Comparison of ENCODE assay signal across 26 mouse cellular contexts in the genomic region with DNA sequence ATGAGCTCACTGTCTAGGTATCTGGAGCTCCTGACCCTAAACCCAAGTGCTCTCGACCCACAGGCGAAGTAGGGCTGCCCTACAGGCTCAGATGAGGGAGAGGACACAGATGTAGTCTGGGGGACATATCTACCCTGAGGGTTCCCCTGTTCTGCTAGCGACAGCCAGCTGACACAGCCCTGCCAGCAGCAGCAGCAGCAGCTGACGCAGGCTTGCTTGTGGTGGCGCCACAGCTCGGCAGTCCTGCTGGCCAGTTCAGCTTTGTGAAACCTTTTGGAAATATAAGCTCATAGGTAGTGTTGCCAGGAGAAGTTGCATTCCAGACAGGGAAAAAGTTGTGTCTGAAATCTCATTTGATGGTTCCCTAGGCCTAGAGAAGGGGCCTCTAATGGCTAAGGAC. TPM values are rescaled to one million over a fixed set of nuclear protein-coding genes. Genes with fewer than 3 reads are reported as not detected.
DNase-seq lines count a peak whose midpoint lies in the region; ATAC-seq and TF ChIP-seq lines count a peak whose summit lies in the region.
"Had no signal": no experiment of that assay in that cellular context is flagged by ENCODE, and none has a peak within 500 bp of the region (broad histone marks: within the 10 kb centered on the region; RNA-seq: fewer than 3 reads in every experiment).

No protein-coding gene starts in this region.

- no peak overlapping the region for H3K27ac ChIP-seq in forebrain, embryonic 15.5 days (replicated peaks)
- H3K27ac ChIP-seq in forebrain, embryonic 11.5 days (ENCODE audit: low read depth, low read length) = no peak overlapping the region
- H3K27ac ChIP-seq in heart, embryonic 14.5 days (replicated peaks in 1 of 2; ENCODE audit: control insufficient read depth in 1 of 2, insufficient read depth in 1 of 2, low read depth in 2 of 2, low read length in 2 of 2) = peak overlapping the region; percentile 46 to 50; a peak in 3 of 4 replicates
- no peak overlapping the region for H3K27ac ChIP-seq in intestine, embryonic 15.5 days
- no peak overlapping the region for H3K27ac ChIP-seq in intestine, postnatal 0 days (ENCODE audit: low read depth, low read length)
- H3K27ac ChIP-seq: forebrain, embryonic 12.5 days; liver, embryonic 15.5 days; lung, embryonic 15.5 days; midbrain, embryonic 12.5 days; neural tube, embryonic 13.5 days; stomach, postnatal 0 days had no signal

- no peak for TF ChIP-seq CTCF in intestine, postnatal 0 days (IDR thresholded peaks at IDR 0.05; ENCODE audit: low read depth)

- ATAC-seq in forebrain, embryonic 15.5 days (replicated peaks) = no peak
- no peak for ATAC-seq in forebrain, embryonic 11.5 days (replicated peaks; ENCODE audit: low FRiP score)
- no peak for ATAC-seq in heart, embryonic 14.5 days (ENCODE audit: insufficient number of reproducible peaks, insufficient read depth, low FRiP score, low read depth)
- ATAC-seq in intestine, embryonic 15.5 days = no peak
- ATAC-seq in intestine, postnatal 0 days = no peak

- WGBS in forebrain, embryonic 15.5 days = 57% methylated on average over 6 of the region's 6 CpGs
- 66% methylated on average over 6 of the region's 6 CpGs for WGBS in forebrain, embryonic 11.5 days
- WGBS in heart, embryonic 14.5 days = 29% methylated on average over 6 of the region's 6 CpGs
- 60% methylated on average over 6 of the region's 6 CpGs for WGBS in intestine, embryonic 15.5 days
- WGBS in intestine, postnatal 0 days = 67% methylated on average over 6 of the region's 6 CpGs

- H3K4me2 ChIP-seq in forebrain, embryonic 15.5 days (replicated peaks) = no peak overlapping the region
- H3K4me2 ChIP-seq in forebrain, embryonic 11.5 days (ENCODE audit: low read depth, low read length, severe bottlenecking) = no peak overlapping the region
- no peak overlapping the region for H3K4me2 ChIP-seq in heart, embryonic 14.5 days (ENCODE audit: low read length)
- no peak overlapping the region for H3K4me2 ChIP-seq in intestine, embryonic 15.5 days (replicated peaks)
- no peak overlapping the region for H3K4me2 ChIP-seq in intestine, postnatal 0 days (replicated peaks; ENCODE audit: low read depth)
- H3K4me2 ChIP-seq: forebrain, embryonic 12.5 days; heart, embryonic 12.5 days; liver, embryonic 15.5 days; lung, embryonic 15.5 days; midbrain, embryonic 12.5 days; neural tube, embryonic 13.5 days had no signal

- peaks cover 21% of the 10 kb centered on the region for H3K4me1 ChIP-seq in forebrain, embryonic 15.5 days
- no peaks in the 10 kb centered on the region for H3K4me1 ChIP-seq in forebrain, embryonic 11.5 days (replicated peaks; ENCODE audit: control insufficient read depth, insufficient read depth, low read length)
- H3K4me1 ChIP-seq in heart, embryonic 14.5 days (ENCODE audit: control insufficient read depth in 2 of 2, insufficient read depth in 2 of 2, low read length in 2 of 2) = peaks cover 15 to 26% of the 10 kb centered on the region in 2 experiments
- H3K4me1 ChIP-seq in intestine, embryonic 15.5 days (replicated peaks) = peaks cover 5% of the 10 kb centered on the region
- 0 out of 2 replicates have a peak, but pooled peaks cover 2% of the 10 kb centered on the region for H3K4me1 ChIP-seq in intestine, postnatal 0 days (replicated peaks; ENCODE audit: control insufficient read depth, insufficient read depth, low read length)

- DNase-seq in forebrain, embryonic 11.5 days (ENCODE audit: low spot score) = no peak
- DNase-seq in heart, adult 9 months (ENCODE audit: low spot score in 2 of 2) = no peak
- DNase-seq in Muller cell, postnatal 12 days (ENCODE audit: inconsistent ontology term) = peak; percentile 47
- DNase-seq in thymus, postnatal 36 days = no peak
- DNase-seq: adrenal gland, postnatal 25 days; cerebellum, adult 11-12 months; cerebellum, adult 9-11 months; embryo, embryonic 11 days; gastrocnemius, postnatal 36 days; right cerebral cortex, postnatal 4 days; thymus, adult 18-20 months; thymus, postnatal 25 days had no signal

- no peaks in the 10 kb centered on the region for H3K9me3 ChIP-seq in forebrain, embryonic 15.5 days
- no peaks in the 10 kb centered on the region for H3K9me3 ChIP-seq in forebrain, embryonic 11.5 days (ENCODE audit: control insufficient read depth, low read length)
- H3K9me3 ChIP-seq in heart, embryonic 14.5 days (ENCODE audit: control insufficient read depth, low read length) = no peaks in the 10 kb centered on the region
- no peaks in the 10 kb centered on the region for H3K9me3 ChIP-seq in intestine, embryonic 15.5 days
- H3K9me3 ChIP-seq in intestine, postnatal 0 days (ENCODE audit: control insufficient read depth) = no peaks in the 10 kb centered on the region
- H3K9me3 ChIP-seq: forebrain, embryonic 12.5 days; heart, embryonic 12.5 days; liver, embryonic 15.5 days; lung, embryonic 15.5 days; midbrain, embryonic 12.5 days; neural tube, embryonic 13.5 days had no signal

- H3K36me3 ChIP-seq in forebrain, embryonic 15.5 days = peaks cover 24% of the 10 kb centered on the region
- H3K36me3 ChIP-seq in forebrain, embryonic 11.5 days (ENCODE audit: control insufficient read depth, insufficient read depth, low read length) = peaks cover 10% of the 10 kb centered on the region; the same call in 1 of the 2 replicates
- peaks cover 19% of the 10 kb centered on the region for H3K36me3 ChIP-seq in heart, embryonic 14.5 days (ENCODE audit: control insufficient read depth, insufficient read depth, low read length)
- peaks cover 15% of the 10 kb centered on the region for H3K36me3 ChIP-seq in intestine, embryonic 15.5 days
- peaks cover 16% of the 10 kb centered on the region; the same call in 1 of the 2 replicates for H3K36me3 ChIP-seq in intestine, postnatal 0 days (ENCODE audit: control insufficient read depth, insufficient read depth)

- no peaks in the 10 kb centered on the region for H3K27me3 ChIP-seq in forebrain, embryonic 15.5 days
- no peaks in the 10 kb centered on the region for H3K27me3 ChIP-seq in forebrain, embryonic 11.5 days (ENCODE audit: control insufficient read depth, insufficient read depth, low read length)
- H3K27me3 ChIP-seq in heart, embryonic 14.5 days (ENCODE audit: control insufficient read depth, insufficient read depth, low read length) = no peaks in the 10 kb centered on the region
- H3K27me3 ChIP-seq in intestine, embryonic 15.5 days (replicated peaks) = no peaks in the 10 kb centered on the region
- no peaks in the 10 kb centered on the region for H3K27me3 ChIP-seq in intestine, postnatal 0 days (replicated peaks; ENCODE audit: control insufficient read depth, insufficient read depth, low read length)
- H3K27me3 ChIP-seq: forebrain, embryonic 12.5 days; heart, embryonic 12.5 days; liver, embryonic 15.5 days; lung, embryonic 15.5 days; midbrain, embryonic 12.5 days; neural tube, embryonic 13.5 days had no signal

- H3K9ac ChIP-seq in forebrain, embryonic 15.5 days (replicated peaks) = 0 out of 2 replicates have a peak overlapping the region, but pooled peaks have one; percentile 2
- no peak overlapping the region for H3K9ac ChIP-seq in forebrain, embryonic 11.5 days (ENCODE audit: low read length)
- peak overlapping the region; percentile 49; the same call in 1 of the 2 replicates for H3K9ac ChIP-seq in heart, embryonic 14.5 days (ENCODE audit: low read length)
- H3K9ac ChIP-seq in intestine, embryonic 15.5 days = 0 out of 2 replicates have a peak overlapping the region, but pooled peaks have one; percentile 5
- H3K9ac ChIP-seq in intestine, postnatal 0 days (ENCODE audit: low read depth, low read length) = no peak overlapping the region
- H3K9ac ChIP-seq: forebrain, embryonic 12.5 days; heart, embryonic 12.5 days; liver, embryonic 15.5 days; lung, embryonic 15.5 days; midbrain, embryonic 12.5 days; neural tube, embryonic 13.5 days had no signal

- no peak overlapping the region for H3K4me3 ChIP-seq in forebrain, embryonic 15.5 days
- no peak overlapping the region for H3K4me3 ChIP-seq in forebrain, embryonic 11.5 days (ENCODE audit: low read depth, low read length)
- no peak overlapping the region for H3K4me3 ChIP-seq in heart, embryonic 14.5 days (ENCODE audit: control insufficient read depth in 1 of 2, insufficient read depth in 1 of 2, low read depth in 1 of 2, low read length in 2 of 2)
- no peak overlapping the region for H3K4me3 ChIP-seq in intestine, embryonic 15.5 days (replicated peaks)
- H3K4me3 ChIP-seq in intestine, postnatal 0 days (ENCODE audit: low read depth, low read length) = no peak overlapping the region
- H3K4me3 ChIP-seq: erythroblast, embryonic 14.5 days; forebrain, embryonic 12.5 days; heart, embryonic 12.5 days; liver, embryonic 15.5 days; lung, embryonic 15.5 days; midbrain, embryonic 12.5 days; neural tube, embryonic 13.5 days had no signal

RNA-seq across cellular contexts. Expression of gene Zswim4, which starts 4.3 kb away (rescaled TPM):
- 41.1 and 42.8 TPM in 2 replicates for polyA plus RNA-seq in forebrain, embryonic 15.5 days (2015; fragmentation: Nextera tagmentation; extraction: Ambion mirVana)
- polyA plus RNA-seq in forebrain, embryonic 11.5 days (2014; fragmentation: Nextera tagmentation; extraction: Ambion mirVana) = 34.7 and 37.1 TPM in 2 replicates
- polyA plus RNA-seq in heart, embryonic 14.5 days (2014; fragmentation: Nextera tagmentation; extraction: Ambion mirVana) = 6.7 and 7.3 TPM in 2 replicates
- polyA plus RNA-seq in intestine, embryonic 15.5 days (2015; fragmentation: Nextera tagmentation; extraction: Ambion mirVana) = 9.0 TPM in 2 replicates
- polyA plus RNA-seq in intestine, postnatal 0 days (2015; fragmentation: Nextera tagmentation; extraction: Ambion mirVana) = 3.7 and 3.8 TPM in 2 replicates

RNA-seq across cellular contexts. Expression of gene D8Ertd738e, which starts 8.4 kb away (rescaled TPM):
- polyA plus RNA-seq in forebrain, embryonic 15.5 days (2015; fragmentation: Nextera tagmentation; extraction: Ambion mirVana) = 233 and 252 TPM in 2 replicates
- polyA plus RNA-seq in forebrain, embryonic 11.5 days (2014; fragmentation: Nextera tagmentation; extraction: Ambion mirVana) = 277 and 303 TPM in 2 replicates
- 359 and 400 TPM in 2 replicates for polyA plus RNA-seq in heart, embryonic 14.5 days (2014; fragmentation: Nextera tagmentation; extraction: Ambion mirVana)
- 292 and 312 TPM in 2 replicates for polyA plus RNA-seq in intestine, embryonic 15.5 days (2015; fragmentation: Nextera tagmentation; extraction: Ambion mirVana)
- polyA plus RNA-seq in intestine, postnatal 0 days (2015; fragmentation: Nextera tagmentation; extraction: Ambion mirVana) = 308 and 309 TPM in 2 replicates

RNA-seq across cellular contexts. Expression of gene Mri1, which starts 16.0 kb away (rescaled TPM):
- 53.3 and 58.8 TPM in 2 replicates for polyA plus RNA-seq in forebrain, embryonic 15.5 days (2015; fragmentation: Nextera tagmentation; extraction: Ambion mirVana)
- 52.0 and 59.6 TPM in 2 replicates for polyA plus RNA-seq in forebrain, embryonic 11.5 days (2014; fragmentation: Nextera tagmentation; extraction: Ambion mirVana)
- polyA plus RNA-seq in heart, embryonic 14.5 days (2014; fragmentation: Nextera tagmentation; extraction: Ambion mirVana) = 45.4 and 48.3 TPM in 2 replicates
- polyA plus RNA-seq in intestine, embryonic 15.5 days (2015; fragmentation: Nextera tagmentation; extraction: Ambion mirVana) = 72.4 and 77.5 TPM in 2 replicates
- polyA plus RNA-seq in intestine, postnatal 0 days (2015; fragmentation: Nextera tagmentation; extraction: Ambion mirVana) = 54.9 and 60.3 TPM in 2 replicates

RNA-seq across cellular contexts. Expression of gene Ccdc130, which starts 29.0 kb away (rescaled TPM):
- 24.5 and 27.6 TPM in 2 replicates for polyA plus RNA-seq in forebrain, embryonic 15.5 days (2015; fragmentation: Nextera tagmentation; extraction: Ambion mirVana)
- 21.0 and 25.5 TPM in 2 replicates for polyA plus RNA-seq in forebrain, embryonic 11.5 days (2014; fragmentation: Nextera tagmentation; extraction: Ambion mirVana)
- polyA plus RNA-seq in heart, embryonic 14.5 days (2014; fragmentation: Nextera tagmentation; extraction: Ambion mirVana) = 17.5 and 20.8 TPM in 2 replicates
- polyA plus RNA-seq in intestine, embryonic 15.5 days (2015; fragmentation: Nextera tagmentation; extraction: Ambion mirVana) = 14.3 and 16.8 TPM in 2 replicates
- 12.8 and 12.9 TPM in 2 replicates for polyA plus RNA-seq in intestine, postnatal 0 days (2015; fragmentation: Nextera tagmentation; extraction: Ambion mirVana)

RNA-seq across cellular contexts. Expression of gene Nanos3, which starts 56.1 kb away (rescaled TPM):
- 6.2 and 7.1 TPM in 2 replicates for polyA plus RNA-seq in forebrain, embryonic 15.5 days (2015; fragmentation: Nextera tagmentation; extraction: Ambion mirVana)
- polyA plus RNA-seq in forebrain, embryonic 11.5 days (2014; fragmentation: Nextera tagmentation; extraction: Ambion mirVana) = 2.9 and 5.0 TPM in 2 replicates
- 2.4 and 3.8 TPM in 2 replicates for polyA plus RNA-seq in heart, embryonic 14.5 days (2014; fragmentation: Nextera tagmentation; extraction: Ambion mirVana)
- polyA plus RNA-seq in intestine, embryonic 15.5 days (2015; fragmentation: Nextera tagmentation; extraction: Ambion mirVana) = 2.5 and 2.9 TPM in 2 replicates
- polyA plus RNA-seq in intestine, postnatal 0 days (2015; fragmentation: Nextera tagmentation; extraction: Ambion mirVana) = 1.6 and 1.8 TPM in 2 replicates
- polyA plus RNA-seq: erythroblast, embryonic 14.5 days; liver, adult 2 months; spleen, adult 2 months had no signal

Comparison
In these comparisons a context has a peak if more than half of its experiments do, and no peak if none do; other contexts are left out.
1. H3K9ac ChIP-seq: peak in forebrain, embryonic 15.5 days (single experiment), heart, embryonic 14.5 days (single experiment) and intestine, embryonic 15.5 days (single experiment); none in forebrain, embryonic 11.5 days (single experiment) and intestine, postnatal 0 days (single experiment).
2. H3K27ac ChIP-seq: peak in heart, embryonic 14.5 days (2 of 2); none in forebrain, embryonic 15.5 days (single experiment), forebrain, embryonic 11.5 days (single experiment), intestine, embryonic 15.5 days (single experiment) and intestine, postnatal 0 days (single experiment).